Mouse (Mus musculus) ES-E14 (cell line): ENCODE results near the gene Rap1gap. TPM values are rescaled to one million over a fixed set of nuclear protein-coding genes. Genes with fewer than 3 reads are reported as not detected.
A peak's percentile ranks its signal among the peaks of the same experiment; 100 is the strongest.

ENCODE experiments used
- DNase-seq: peaks from one replicate; pipeline ENCODE4 v3.0.0-alpha.2; 2013; ENCODE audit warnings: low read depth, low spot score
- H3K27ac ChIP-seq: 2 replicates; pipeline ENCODE4 v1.5.1; 2012; ENCODE audit warnings: low read depth, mild to moderate bottlenecking, low read length, moderate library complexity, mixed read lengths; ENCODE audit not compliant: poor library complexity, insufficient read depth, severe bottlenecking
- H3K36me3 ChIP-seq: 2 replicates; pipeline ENCODE4 v1.6.1; 2012; ENCODE audit warnings: mild to moderate bottlenecking, low read length, moderate library complexity, mixed read lengths; ENCODE audit not compliant: control insufficient read depth, poor library complexity, insufficient read depth, severe bottlenecking
- H3K4me1 ChIP-seq, 2 experiments: fragments of 150-350 bp in 1 of 2; sonication (generic) in 1 of 2; 2 replicates each; pipeline ENCODE4 v1.6.1; 2012; ENCODE audit warnings: low read length in 2 of 2, mild to moderate bottlenecking in 1 of 2, mixed read lengths in 1 of 2; ENCODE audit not compliant: control insufficient read depth in 2 of 2, insufficient read depth in 2 of 2, poor library complexity in 1 of 2
- H3K4me3 ChIP-seq, 2 experiments: fragments of 150-350 bp in 1 of 2; sonication (generic) in 1 of 2; 2 replicates each; pipeline ENCODE4 v1.5.1; 2012; ENCODE audit warnings: low read length in 2 of 2, low read depth in 1 of 2, mild to moderate bottlenecking in 1 of 2, mixed read lengths in 1 of 2; ENCODE audit not compliant: insufficient read depth in 1 of 2, poor library complexity in 1 of 2, severe bottlenecking in 1 of 2
- H3K9ac ChIP-seq: 2 replicates; pipeline ENCODE4 v1.6.1; 2012; ENCODE audit warnings: low read depth, mild to moderate bottlenecking, low read length, mixed read lengths; ENCODE audit not compliant: poor library complexity, insufficient read depth, severe bottlenecking
- H3K9me3 ChIP-seq: fragments of 150-350 bp; sonication (generic); 2 replicates; pipeline ENCODE4 v1.6.1; 2012; ENCODE audit warnings: low read depth, mild to moderate bottlenecking, low read length; ENCODE audit not compliant: control insufficient read depth, insufficient read depth
- CHD2 ChIP-seq: IDR thresholded peaks from 2 replicates; pipeline ENCODE4 v1.6.1; 2014; ENCODE audit warnings: mild to moderate bottlenecking, low read depth, low read length, inconsistent platforms
- HCFC1 ChIP-seq: IDR thresholded peaks from 2 replicates; pipeline ENCODE4 v1.6.1; 2012; ENCODE audit warnings: low read length, inconsistent platforms, borderline replicate concordance; ENCODE audit not compliant: insufficient read depth
- MAFK ChIP-seq: IDR thresholded peaks from 2 replicates; pipeline ENCODE4 v1.6.1; 2014; ENCODE audit warnings: mild to moderate bottlenecking, low read depth, low read length, inconsistent platforms; ENCODE audit not compliant: insufficient read depth
- ZC3H11A ChIP-seq: IDR thresholded peaks from 2 replicates; pipeline ENCODE4 v1.6.1; 2012; ENCODE audit warnings: low read depth, mild to moderate bottlenecking, inconsistent platforms, low read length, borderline replicate concordance
- ZNF384 ChIP-seq: IDR thresholded peaks from 2 replicates; pipeline ENCODE4 v1.6.1; 2012; ENCODE audit warnings: low read depth, low read length, inconsistent platforms
- in situ Hi-C, 2 experiments: fragments of 600-800 bp; cut with MboI; formaldehyde crosslinking; loops; one replicate each; pipeline ENCODE4 v1.15.1; 2025; ENCODE audit warnings: low sequenced_read_pairs in 2 of 2, inconsistent platforms in 1 of 2; ENCODE audit not compliant: unreplicated experiment in 2 of 2
- total RNA-seq: library from RNA; depleted of rRNA; stranded (reverse); fragments of 300-350 nt; gene quantifications from 2 replicates; pipeline ENCODE4 v1.2.3, GENCODE M21; 2012

Gene Rap1gap
- total RNA-seq, 1 experiment: 13.4 TPM

DNA sequence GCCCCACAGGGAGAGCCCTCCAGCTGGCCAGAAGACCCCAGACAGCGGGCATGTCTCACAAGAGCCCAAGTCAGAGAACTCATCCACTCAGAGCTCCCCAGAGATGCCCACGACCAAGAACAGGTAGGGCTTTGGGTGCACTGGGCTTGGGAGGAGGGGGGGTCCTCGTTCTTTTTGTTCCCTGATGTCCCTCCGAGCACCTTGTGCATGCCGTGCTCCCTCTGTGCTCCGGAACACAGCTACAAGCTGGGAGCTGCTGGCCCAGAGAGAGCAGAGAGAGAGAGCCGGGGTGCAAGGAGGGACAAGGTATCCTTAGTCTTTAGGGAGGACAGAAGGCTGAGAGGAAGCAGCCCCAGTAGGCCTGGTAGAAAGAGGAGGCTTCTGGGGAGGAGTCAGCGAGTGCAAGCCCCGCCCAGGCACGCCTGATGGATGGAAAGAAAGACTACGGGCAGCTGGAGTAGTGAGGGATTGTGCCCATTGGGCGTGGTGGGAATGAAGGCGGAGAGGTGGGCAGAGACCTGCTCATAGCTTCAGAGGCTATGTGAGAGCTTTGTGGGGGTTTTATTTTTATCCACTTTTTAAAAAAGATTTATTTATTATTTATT is 61.1 kb downstream of the Rap1gap start:
- H3K27ac ChIP-seq: no peak overlapping the region
- in situ Hi-C loops: no loop called here
- no peak for TF ChIP-seq HCFC1
- no peak for TF ChIP-seq CHD2
- no peak for TF ChIP-seq MAFK
- no peak for TF ChIP-seq ZC3H11A
- no peak for TF ChIP-seq ZNF384
- DNase-seq: no peak
- H3K36me3 ChIP-seq: peaks cover 18% of the 10 kb centered on the region; the same call in 1 of the 2 replicates
- H3K9ac ChIP-seq: no peak overlapping the region
- H3K4me3 ChIP-seq: no peak overlapping the region
- no peaks in the 10 kb centered on the region for H3K9me3 ChIP-seq
- H3K4me1 ChIP-seq: peaks cover 0 to 52% of the 10 kb centered on the region in 2 experiments; a peak in 3 of 4 replicates

- no peak overlapping the region for H3K9ac ChIP-seq
- H3K4me1 ChIP-seq: peaks cover 0 to 52% of the 10 kb centered on the region in 2 experiments; a peak in 3 of 4 replicates
- H3K27ac ChIP-seq: 0 out of 2 replicates have a peak overlapping the region, but pooled peaks have one; percentile 22
- H3K9me3 ChIP-seq: no peaks in the 10 kb centered on the region
- H3K36me3 ChIP-seq: peaks cover 14% of the 10 kb centered on the region; the same call in 1 of the 2 replicates
- TF ChIP-seq ZNF384 (no peak), CHD2 (no peak), MAFK (no peak), HCFC1 (no peak), ZC3H11A (no peak)
- DNase-seq: no peak
- H3K4me3 ChIP-seq: no peak overlapping the region
- in situ Hi-C loops: no loop called here
Observed at GRCm38 (mm10) chr4:137726739-137727505, 62.4 kb downstream of the Rap1gap start.

- no peak for TF ChIP-seq ZNF384
- H3K27ac ChIP-seq: no peak overlapping the region; the same call in 1 of the 2 replicates
- peak overlapping the region in 1 of 2 experiments; percentile 8; a peak in 1 of 4 replicates for H3K4me3 ChIP-seq
- no peak overlapping the region for H3K9ac ChIP-seq
- peaks cover 10% of the 10 kb centered on the region; the same call in 1 of the 2 replicates for H3K36me3 ChIP-seq
- no peaks in the 10 kb centered on the region for H3K9me3 ChIP-seq
- peaks cover 0 to 52% of the 10 kb centered on the region in 2 experiments; a peak in 3 of 4 replicates for H3K4me1 ChIP-seq
- in situ Hi-C loops: no loop called here
- DNase-seq: peak; percentile 78
Observed at GRCm38 (mm10) chr4:137727506-137728187, 63.1 kb downstream of the Rap1gap start.

DNA sequence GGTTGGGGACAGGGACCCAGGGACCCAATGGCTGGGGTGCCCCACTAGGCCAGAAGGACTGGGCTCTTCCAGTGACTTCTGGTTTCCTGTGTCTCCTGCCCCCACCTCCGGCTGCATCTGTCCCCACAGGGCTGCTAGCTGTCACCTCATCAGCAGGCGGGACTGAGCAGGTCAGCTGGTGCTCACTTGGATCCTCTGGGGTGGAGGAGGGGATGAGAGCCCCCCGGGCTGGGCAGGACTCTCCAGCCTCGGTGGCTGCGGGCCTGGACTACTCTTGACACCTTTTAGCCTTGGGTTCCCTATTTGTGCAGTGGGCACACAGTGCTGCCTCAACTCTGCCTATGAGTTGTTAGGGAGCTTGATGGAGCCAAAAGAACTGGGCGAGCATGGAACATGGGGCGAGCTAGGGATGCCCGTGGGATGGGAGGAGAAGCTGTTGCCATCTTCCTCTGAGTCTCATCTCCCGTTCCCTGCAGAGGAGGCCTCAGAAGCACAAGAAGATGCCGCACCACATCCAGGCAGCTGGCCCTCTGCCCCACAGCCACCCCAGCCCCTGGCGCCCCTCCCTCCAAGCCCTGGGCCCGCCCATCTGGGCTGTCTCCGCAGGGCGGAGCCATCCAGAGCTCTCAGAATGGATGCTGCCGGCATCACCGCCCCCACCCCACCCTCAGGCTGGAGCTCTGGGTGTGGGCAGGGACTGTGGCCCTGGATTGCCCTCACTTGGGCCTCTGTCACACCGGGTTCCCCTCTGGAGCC is 64.1 kb downstream of the Rap1gap start:
- DNase-seq: no peak
- Histone ChIP-seq H3K27ac (no peak overlapping the region), H3K4me1 (peaks cover 0 to 45% of the 10 kb centered on the region in 2 experiments; a peak in 2 of 4 replicates), H3K9me3 (no peaks in the 10 kb centered on the region), H3K9ac (peak overlapping the region; percentile 8), H3K36me3 (peaks cover 10% of the 10 kb centered on the region; the same call in 1 of the 2 replicates), H3K4me3 (peak overlapping the region; percentile 48 to 62)
- in situ Hi-C loops: no loop called here
- TF ChIP-seq CHD2 (no peak), HCFC1 (no peak), ZC3H11A (no peak), ZNF384 (no peak), MAFK (no peak)
